Mouse (Mus musculus): ENCODE measurements around the gene Gm17349.

Gm17349 gene

DNA sequence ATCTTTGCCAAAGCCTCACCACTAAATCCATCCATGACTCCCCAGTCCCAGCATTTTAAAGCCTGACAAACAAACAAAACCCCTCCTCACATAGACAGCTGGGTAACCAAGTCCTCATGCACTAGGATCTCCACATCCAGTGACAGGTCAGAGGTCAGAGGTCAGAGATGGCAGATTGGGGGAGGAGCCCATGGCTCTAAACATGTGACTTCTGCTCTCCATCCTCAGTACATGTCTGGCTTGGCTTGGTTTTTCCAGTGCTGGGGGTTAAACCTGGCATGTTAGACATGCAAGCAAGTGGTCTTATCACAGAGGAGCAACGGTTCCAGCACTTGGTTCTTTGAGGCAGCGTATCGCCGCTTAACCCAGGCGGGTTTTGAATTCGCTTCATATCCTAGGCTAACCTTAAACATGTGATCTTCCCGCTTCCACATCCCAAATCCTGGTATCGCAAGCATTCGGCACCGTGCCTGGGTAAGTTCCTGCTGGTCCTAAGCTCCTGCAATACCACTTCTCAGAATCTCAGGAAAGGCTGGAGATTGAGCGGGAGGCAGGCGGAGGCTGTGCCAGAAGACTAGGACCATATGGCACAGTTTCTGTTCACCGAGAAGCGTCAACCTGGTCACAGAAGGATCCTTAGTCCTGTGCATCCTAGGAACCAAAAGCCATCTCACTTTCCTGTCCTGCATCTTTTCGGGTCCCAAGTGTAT is 44.0 kb downstream of the Gm17349 start:
- no peak for DNase-seq (ENCODE audit: low spot score)

DNA sequence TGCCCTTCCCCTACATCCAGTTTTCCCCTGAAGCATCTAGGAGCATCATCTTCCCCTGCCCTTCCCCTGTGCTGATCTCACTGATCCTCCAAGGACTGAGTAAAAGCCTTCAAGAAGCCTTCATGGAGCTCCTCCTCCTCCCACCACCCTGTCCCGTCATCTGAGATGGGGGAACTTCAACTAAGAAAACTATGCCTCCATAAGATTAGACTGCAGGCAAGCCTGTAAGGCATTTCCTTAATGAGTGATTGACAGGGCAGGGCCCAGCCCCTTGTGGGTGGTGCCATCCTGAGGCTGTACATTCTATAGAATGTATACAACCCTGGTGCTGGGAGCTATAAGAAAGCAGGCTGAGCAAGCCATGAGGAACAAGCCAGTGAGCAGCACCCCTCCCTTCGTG is 46.9 kb downstream of the Gm17349 start:
- no peak for DNase-seq (ENCODE audit: low spot score)

DNA sequence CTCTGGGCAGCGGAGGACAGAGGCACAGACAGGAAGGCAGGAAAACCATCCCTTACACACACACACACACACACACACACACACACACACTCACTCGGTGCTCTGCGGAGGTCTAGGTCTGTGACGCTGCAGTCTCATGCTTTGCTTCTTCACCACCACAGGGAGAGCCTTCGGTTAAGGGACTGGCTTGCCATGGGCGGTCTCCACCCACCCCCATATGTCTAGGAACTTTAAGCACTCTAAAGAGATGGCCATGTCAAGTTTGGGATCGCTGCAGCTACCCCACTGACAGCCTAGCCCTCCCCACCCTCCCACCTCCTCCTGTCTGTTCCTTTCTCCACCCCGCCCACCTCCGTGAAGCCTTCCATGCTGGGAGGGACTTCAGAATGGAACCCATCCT is 49.3 kb downstream of the Gm17349 start:
- no peak for DNase-seq (ENCODE audit: low spot score)

DNA sequence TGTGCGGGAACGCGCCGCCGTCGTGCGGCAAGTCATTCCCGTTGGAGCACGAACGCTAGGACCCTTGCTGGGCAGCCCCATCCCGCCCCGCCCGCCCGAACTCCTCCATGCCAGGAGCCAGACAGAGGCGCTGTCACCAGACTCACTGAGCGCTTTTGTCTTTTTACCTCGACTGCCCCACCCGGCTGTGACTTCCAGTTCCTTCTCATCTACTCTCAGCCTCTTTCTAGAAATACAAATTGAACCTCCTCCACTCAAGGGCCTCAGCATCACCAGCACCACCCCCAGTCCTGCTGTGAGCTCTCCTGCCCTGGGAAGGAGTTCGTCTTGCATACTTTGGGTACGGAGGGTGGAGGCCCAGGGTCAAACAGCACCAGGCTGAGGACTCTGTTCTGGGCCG is 51.4 kb downstream of the Gm17349 start:
- DNase-seq (ENCODE audit: low spot score): no peak

DNA sequence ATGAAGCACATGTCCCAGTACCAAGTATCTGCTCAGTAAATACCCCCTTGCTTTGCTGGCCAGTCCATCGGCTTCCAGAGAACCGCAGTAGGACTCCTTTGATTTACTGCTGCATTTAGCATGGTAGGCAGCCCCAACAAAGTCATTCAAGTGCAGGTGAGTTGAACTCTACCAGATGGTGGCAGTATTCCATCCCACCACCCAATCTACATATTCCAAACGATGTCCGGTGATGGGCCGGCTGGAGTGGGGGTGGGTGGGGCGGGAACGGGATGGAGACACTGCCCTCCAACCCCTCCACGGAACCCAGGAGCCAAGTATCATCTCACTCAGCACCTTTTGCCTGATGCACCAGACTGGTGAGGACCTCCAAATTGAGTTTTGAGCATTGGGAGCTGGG is 52.0 kb downstream of the Gm17349 start:
- no peak for DNase-seq (ENCODE audit: low spot score)
